ENCODE assay signal across 26 mouse cellular contexts in the genomic region with DNA sequence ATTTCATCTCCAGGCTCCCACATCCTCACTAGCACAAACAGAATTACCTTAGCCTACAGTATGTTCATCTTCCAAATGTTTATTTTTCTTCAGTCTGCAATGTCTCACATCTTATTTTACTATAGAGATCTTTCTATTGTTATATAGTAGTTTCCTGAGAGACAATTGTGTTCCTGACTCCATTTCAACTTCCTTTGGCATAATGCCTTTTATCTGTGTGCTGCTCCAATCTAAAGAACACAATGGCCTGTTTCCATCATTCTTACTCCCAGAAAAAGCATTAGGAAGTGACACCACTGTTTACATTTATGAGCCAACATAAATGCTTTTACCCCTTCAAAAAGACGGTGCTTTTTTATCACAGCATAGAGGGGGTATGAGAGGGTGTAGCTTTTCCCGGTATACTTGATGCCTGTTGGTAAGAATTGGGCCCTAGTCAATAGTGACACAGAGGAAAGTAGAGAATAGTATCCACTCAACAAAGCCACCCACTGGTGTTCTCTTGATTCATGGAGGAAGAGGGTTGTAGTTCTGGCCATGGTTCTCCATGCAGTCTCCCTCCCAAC.
DNase-seq lines count a peak whose midpoint lies in the region; ATAC-seq lines count a peak whose summit lies in the region.
"Had no signal": no experiment of that assay in that cellular context is flagged by ENCODE, and none has a peak within 500 bp of the region (broad histone marks: within the 10 kb centered on the region; RNA-seq: fewer than 3 reads in every experiment).

No protein-coding gene starts in this region.

- no peak for ATAC-seq in heart, embryonic 15.5 days (replicated peaks; ENCODE audit: insufficient number of reproducible peaks, insufficient read depth, low FRiP score, low read depth)
- ATAC-seq in kidney, embryonic 15.5 days (replicated peaks; ENCODE audit: low FRiP score): no peak
- ATAC-seq in lung, embryonic 16.5 days (ENCODE audit: low read depth): peak; percentile 69
- ATAC-seq: CD4-positive, CD25-positive, alpha-beta regulatory T cell, adult 4 months; forebrain, embryonic 14.5 days; forebrain, postnatal 0 days; hindbrain, embryonic 16.5 days; intestine, embryonic 15.5 days had no signal

- no peak overlapping the region for H3K4me3 ChIP-seq in heart, embryonic 15.5 days
- no peak overlapping the region for H3K4me3 ChIP-seq in kidney, embryonic 15.5 days (replicated peaks)
- H3K4me3 ChIP-seq in lung, embryonic 16.5 days (ENCODE audit: low read length): no peak overlapping the region
- H3K4me3 ChIP-seq: embryonic facial prominence, embryonic 12.5 days; embryonic facial prominence, embryonic 15.5 days; gastrocnemius, adult 2 months; heart, adult 2 months; hindbrain, embryonic 10.5 days; hindbrain, embryonic 13.5 days; intestine, embryonic 15.5 days had no signal

- H3K4me1 ChIP-seq in heart, embryonic 15.5 days (replicated peaks): peaks cover 26% of the 10 kb centered on the region
- H3K4me1 ChIP-seq in kidney, embryonic 15.5 days: 0 out of 2 replicates have a peak, but pooled peaks cover 6% of the 10 kb centered on the region
- no peaks in the 10 kb centered on the region for H3K4me1 ChIP-seq in lung, embryonic 16.5 days (replicated peaks; ENCODE audit: control insufficient read depth, insufficient read depth, low read length)
- H3K4me1 ChIP-seq: embryonic facial prominence, embryonic 15.5 days; intestine, embryonic 15.5 days had no signal

- H3K36me3 ChIP-seq in heart, embryonic 15.5 days: no peaks in the 10 kb centered on the region
- H3K36me3 ChIP-seq in kidney, embryonic 15.5 days: no peaks in the 10 kb centered on the region
- no peaks in the 10 kb centered on the region for H3K36me3 ChIP-seq in lung, embryonic 16.5 days (ENCODE audit: control insufficient read depth, insufficient read depth, low read length)
- H3K36me3 ChIP-seq: embryonic facial prominence, embryonic 12.5 days; embryonic facial prominence, embryonic 15.5 days; hindbrain, embryonic 10.5 days; hindbrain, embryonic 13.5 days; intestine, embryonic 15.5 days had no signal

- 59% methylated on average over 2 of the region's 2 CpGs for WGBS in heart, embryonic 15.5 days
- 76% methylated on average over 2 of the region's 2 CpGs for WGBS in kidney, embryonic 15.5 days
- 26% methylated on average over 2 of the region's 2 CpGs for WGBS in lung, embryonic 16.5 days

- no peaks in the 10 kb centered on the region for H3K27me3 ChIP-seq in heart, embryonic 15.5 days
- no peaks in the 10 kb centered on the region for H3K27me3 ChIP-seq in kidney, embryonic 15.5 days
- no peaks in the 10 kb centered on the region for H3K27me3 ChIP-seq in lung, embryonic 16.5 days (ENCODE audit: control insufficient read depth, insufficient read depth, low read depth, low read length)
- H3K27me3 ChIP-seq: embryonic facial prominence, embryonic 12.5 days; embryonic facial prominence, embryonic 15.5 days; intestine, embryonic 15.5 days had no signal

- no peak overlapping the region for H3K9ac ChIP-seq in heart, embryonic 15.5 days
- no peak overlapping the region for H3K9ac ChIP-seq in kidney, embryonic 15.5 days
- no peak overlapping the region for H3K9ac ChIP-seq in lung, embryonic 16.5 days (ENCODE audit: low read length)
- H3K9ac ChIP-seq: embryonic facial prominence, embryonic 12.5 days; embryonic facial prominence, embryonic 15.5 days; forebrain, postnatal 0 days; hindbrain, embryonic 13.5 days; intestine, embryonic 15.5 days had no signal

- no peak for DNase-seq in heart, adult 18-20 months
- DNase-seq in kidney, postnatal 4 days: no peak
- DNase-seq in lung, postnatal 25 days (ENCODE audit: low spot score): no peak
- DNase-seq: adrenal gland, adult 2 months; adrenal gland, postnatal 14 days; cerebellum, adult 11 months; cerebellum, adult 2 months; cerebellum, adult 9-11 months; cerebellum, postnatal 25 days; forebrain, postnatal 0 days; gastrocnemius, adult 2 months; gastrocnemius, postnatal 14 days; heart, adult 2 months; heart, postnatal 14 days had no signal

- H3K9me3 ChIP-seq in heart, embryonic 15.5 days (replicated peaks): no peaks in the 10 kb centered on the region
- H3K9me3 ChIP-seq in kidney, embryonic 15.5 days (replicated peaks): no peaks in the 10 kb centered on the region
- no peaks in the 10 kb centered on the region for H3K9me3 ChIP-seq in lung, embryonic 16.5 days (ENCODE audit: control insufficient read depth, low read length)
- H3K9me3 ChIP-seq: embryonic facial prominence, embryonic 12.5 days; embryonic facial prominence, embryonic 15.5 days; hindbrain, embryonic 10.5 days; hindbrain, embryonic 13.5 days; intestine, embryonic 15.5 days had no signal

- no peak overlapping the region for H3K4me2 ChIP-seq in heart, embryonic 15.5 days
- no peak overlapping the region for H3K4me2 ChIP-seq in kidney, embryonic 15.5 days
- H3K4me2 ChIP-seq in lung, embryonic 16.5 days (ENCODE audit: low read depth, low read length): no peak overlapping the region
- H3K4me2 ChIP-seq: embryonic facial prominence, embryonic 12.5 days; embryonic facial prominence, embryonic 15.5 days; heart, embryonic 11.5 days; hindbrain, embryonic 13.5 days; intestine, embryonic 15.5 days had no signal

- H3K27ac ChIP-seq in heart, embryonic 15.5 days: peak overlapping the region; percentile 67
- H3K27ac ChIP-seq in kidney, embryonic 15.5 days: 0 out of 2 replicates have a peak overlapping the region, but pooled peaks have one; percentile 5
- H3K27ac ChIP-seq in lung, embryonic 16.5 days (ENCODE audit: low read length): peak overlapping the region; percentile 50
- H3K27ac ChIP-seq: embryonic facial prominence, embryonic 12.5 days; embryonic facial prominence, embryonic 15.5 days; gastrocnemius, adult 2 months; heart, adult 2 months; hindbrain, embryonic 10.5 days; hindbrain, embryonic 13.5 days; intestine, embryonic 15.5 days had no signal

Comparison
In these comparisons a context has a peak if more than half of its experiments do, and no peak if none do; other contexts are left out.
1. H3K27ac ChIP-seq: peak in every context shown above with its lines; median percentile 67 in heart, embryonic 15.5 days; 50 in lung, embryonic 16.5 days; 5 in kidney, embryonic 15.5 days.